Mouse (Mus musculus) thymus, postnatal 14 days (tissue): ENCODE measurements at regions not wholly inside any gene's neighbourhood (a gene's known extent, or its start where the extent isn't known, plus 50 kb on each side); places are given as distances from the start of the nearest gene placed in this dataset.

Experiments
- DNase-seq: peaks from one replicate; pipeline ENCODE4 v3.0.0; 2021

GRCm38 (mm10) chr12:102057979-102058378 is 70.6 kb upstream of the Slc24a4 start:
- no peak for DNase-seq

- DNase-seq, result no peak
Measured at GRCm38 (mm10) chr12:102058428-102058827, 70.1 kb upstream of the Slc24a4 start.

GRCm38 (mm10) chr12:102061096-102061495 is 67.4 kb upstream of the Slc24a4 start:
- DNase-seq, result no peak

- no peak for DNase-seq
Measured at GRCm38 (mm10) chr12:102061657-102062614, 66.6 kb upstream of the Slc24a4 start.

- no peak for DNase-seq
Measured at GRCm38 (mm10) chr12:102062648-102063047, 65.9 kb upstream of the Slc24a4 start.

- no peak for DNase-seq
Measured at GRCm38 (mm10) chr12:102063211-102063610, 65.3 kb upstream of the Slc24a4 start.

GRCm38 (mm10) chr12:102064710-102065325 is 63.7 kb upstream of the Slc24a4 start:
- DNase-seq, result no peak

GRCm38 (mm10) chr12:102067685-102068084 is 60.8 kb upstream of the Slc24a4 start:
- DNase-seq, result peak; percentile 4

- DNase-seq, result no peak
Measured at GRCm38 (mm10) chr12:102069521-102070201, 58.9 kb upstream of the Slc24a4 start.

- DNase-seq, result no peak
Measured at GRCm38 (mm10) chr12:102071888-102072619, 56.5 kb upstream of the Slc24a4 start.

GRCm38 (mm10) chr12:102073540-102073939 is 55.0 kb upstream of the Slc24a4 start:
- DNase-seq, result no peak

GRCm38 (mm10) chr12:102076298-102076697 is 52.2 kb upstream of the Slc24a4 start:
- DNase-seq, result no peak
